In genomic region chr8:91312342-91312741, GRCm38 (mm10) we compare ENCODE assay signal across 8 mouse cellular contexts. TPM values are rescaled to one million over a fixed set of nuclear protein-coding genes. Genes with fewer than 3 reads are reported as not detected.
DNase-seq lines count a peak whose midpoint lies in the region; ATAC-seq lines count a peak whose summit lies in the region.

No protein-coding gene starts in this region.

- peaks cover 15% of the 10 kb centered on the region; the same call in 1 of the 2 replicates for H3K4me1 ChIP-seq in neural tube, embryonic 11.5 days (ENCODE audit: control insufficient read depth, insufficient read depth, low read length)
- H3K4me1 ChIP-seq in forebrain, embryonic 14.5 days (ENCODE audit: control insufficient read depth, insufficient read depth, low read length): peaks cover 17% of the 10 kb centered on the region
- peaks cover 36% of the 10 kb centered on the region for H3K4me1 ChIP-seq in liver, embryonic 13.5 days (replicated peaks)
- H3K4me1 ChIP-seq in stomach, embryonic 16.5 days (ENCODE audit: control insufficient read depth, insufficient read depth, low read length): peaks cover 11% of the 10 kb centered on the region

- DNase-seq in neural tube, embryonic 11.5 days (ENCODE audit: low spot score): no peak
- no peak for DNase-seq in neural tube, embryonic 10.5 days (ENCODE audit: extremely low spot score, low spot score)
- DNase-seq in forebrain, embryonic 14.5 days (ENCODE audit: low spot score): no peak
- no peak for DNase-seq in liver, embryonic 13.5 days
- no peak for DNase-seq in adrenal gland, postnatal 4 days (ENCODE audit: low spot score in 2 of 2)
- DNase-seq in thymus, adult 18-20 months: no peak
- DNase-seq in B cell, adult 2 months: no peak

- H3K27me3 ChIP-seq in neural tube, embryonic 11.5 days (ENCODE audit: control insufficient read depth, insufficient read depth, low read length): no peaks in the 10 kb centered on the region
- no peaks in the 10 kb centered on the region for H3K27me3 ChIP-seq in forebrain, embryonic 14.5 days (replicated peaks; ENCODE audit: control insufficient read depth, insufficient read depth, low read length)
- no peaks in the 10 kb centered on the region for H3K27me3 ChIP-seq in liver, embryonic 13.5 days
- no peaks in the 10 kb centered on the region for H3K27me3 ChIP-seq in stomach, embryonic 16.5 days (ENCODE audit: control insufficient read depth, insufficient read depth, low read length)

- peak overlapping the region; percentile 60 for H3K9ac ChIP-seq in neural tube, embryonic 11.5 days (ENCODE audit: low read length)
- H3K9ac ChIP-seq in forebrain, embryonic 14.5 days (ENCODE audit: low read length): peak overlapping the region; percentile 71
- peak overlapping the region; percentile 85 for H3K9ac ChIP-seq in liver, embryonic 13.5 days
- peak overlapping the region; percentile 79 for H3K9ac ChIP-seq in stomach, embryonic 16.5 days (ENCODE audit: low read length)

- peak overlapping the region; percentile 63 for H3K4me3 ChIP-seq in neural tube, embryonic 11.5 days (ENCODE audit: low read depth, low read length)
- H3K4me3 ChIP-seq in forebrain, embryonic 14.5 days (ENCODE audit: low read depth, low read length): peak overlapping the region; percentile 58
- H3K4me3 ChIP-seq in liver, embryonic 13.5 days (replicated peaks): peak overlapping the region; percentile 80
- peak overlapping the region; percentile 68 for H3K4me3 ChIP-seq in stomach, embryonic 16.5 days (replicated peaks; ENCODE audit: low read length)

- no peak overlapping the region for H3K27ac ChIP-seq in neural tube, embryonic 11.5 days (ENCODE audit: low read depth, low read length)
- H3K27ac ChIP-seq in forebrain, embryonic 14.5 days (ENCODE audit: low read depth, low read length): no peak overlapping the region
- H3K27ac ChIP-seq in liver, embryonic 13.5 days: peak overlapping the region; percentile 32; the same call in 1 of the 2 replicates
- H3K27ac ChIP-seq in stomach, embryonic 16.5 days (ENCODE audit: low read length): no peak overlapping the region

- H3K4me2 ChIP-seq in neural tube, embryonic 11.5 days (ENCODE audit: low read depth): peak overlapping the region; percentile 75
- peak overlapping the region; percentile 75 for H3K4me2 ChIP-seq in forebrain, embryonic 14.5 days (ENCODE audit: low read length)
- peak overlapping the region; percentile 82 for H3K4me2 ChIP-seq in liver, embryonic 13.5 days
- H3K4me2 ChIP-seq in stomach, embryonic 16.5 days (ENCODE audit: low read depth, low read length): peak overlapping the region; percentile 62

- WGBS in neural tube, embryonic 11.5 days: 83% methylated on average over 2 of the region's 2 CpGs
- WGBS in forebrain, embryonic 14.5 days: 83% methylated on average over 2 of the region's 2 CpGs
- WGBS in liver, embryonic 13.5 days (ENCODE audit: insufficient replicate concordance): 34% methylated on average over 2 of the region's 2 CpGs
- WGBS in stomach, embryonic 16.5 days: 70% methylated on average over 2 of the region's 2 CpGs

- no peaks in the 10 kb centered on the region for H3K9me3 ChIP-seq in neural tube, embryonic 11.5 days (ENCODE audit: control insufficient read depth, low read length)
- H3K9me3 ChIP-seq in forebrain, embryonic 14.5 days (replicated peaks; ENCODE audit: control insufficient read depth, low read length): no peaks in the 10 kb centered on the region
- H3K9me3 ChIP-seq in liver, embryonic 13.5 days (replicated peaks): no peaks in the 10 kb centered on the region
- H3K9me3 ChIP-seq in stomach, embryonic 16.5 days (replicated peaks; ENCODE audit: control insufficient read depth, low read length): no peaks in the 10 kb centered on the region

- H3K36me3 ChIP-seq in neural tube, embryonic 11.5 days (ENCODE audit: control insufficient read depth, insufficient read depth, low read length): no peaks in the 10 kb centered on the region
- H3K36me3 ChIP-seq in forebrain, embryonic 14.5 days (ENCODE audit: control insufficient read depth, insufficient read depth, low read length): 0 out of 2 replicates have a peak, but pooled peaks cover 3% of the 10 kb centered on the region
- H3K36me3 ChIP-seq in liver, embryonic 13.5 days: no peaks in the 10 kb centered on the region
- H3K36me3 ChIP-seq in stomach, embryonic 16.5 days (ENCODE audit: control insufficient read depth, insufficient read depth, low read length): no peaks in the 10 kb centered on the region

- ATAC-seq in neural tube, embryonic 11.5 days (ENCODE audit: insufficient read depth, low FRiP score, low TSS enrichment): no peak
- no peak for ATAC-seq in forebrain, embryonic 14.5 days
- no peak for ATAC-seq in liver, embryonic 13.5 days (ENCODE audit: low read depth)
- ATAC-seq in stomach, embryonic 16.5 days (ENCODE audit: insufficient read depth, low FRiP score): no peak

RNA-seq across cellular contexts. Expression of gene Rpgrip1l, which starts 0.7 kb away (rescaled TPM):
- polyA plus RNA-seq in neural tube, embryonic 11.5 days (2014; fragmentation: Nextera tagmentation; extraction: Ambion mirVana): 13.6 and 14.5 TPM in 2 replicates
- polyA plus RNA-seq in forebrain, embryonic 14.5 days (2014; fragmentation: Nextera tagmentation; extraction: Ambion mirVana): 14.7 and 16.1 TPM in 2 replicates
- 4.2 and 4.8 TPM in 2 replicates for polyA plus RNA-seq in liver, embryonic 13.5 days (2015; fragmentation: Nextera tagmentation; extraction: Ambion mirVana)
- polyA plus RNA-seq in stomach, embryonic 16.5 days (2015; fragmentation: Nextera tagmentation; extraction: Ambion mirVana): 5.9 and 10.8 TPM in 2 replicates
- 1 to 10 TPM; 6.0 to 8.6 TPM for total RNA-seq in adrenal gland, postnatal 4 days (2021)

RNA-seq across cellular contexts. Expression of gene Fto, which starts 1.0 kb away (rescaled TPM):
- polyA plus RNA-seq in neural tube, embryonic 11.5 days (2014; fragmentation: Nextera tagmentation; extraction: Ambion mirVana): 113 and 117 TPM in 2 replicates
- 103 and 111 TPM in 2 replicates for polyA plus RNA-seq in forebrain, embryonic 14.5 days (2014; fragmentation: Nextera tagmentation; extraction: Ambion mirVana)
- 16.4 and 20.8 TPM in 2 replicates for polyA plus RNA-seq in liver, embryonic 13.5 days (2015; fragmentation: Nextera tagmentation; extraction: Ambion mirVana)
- 73.4 and 74.2 TPM in 2 replicates for polyA plus RNA-seq in stomach, embryonic 16.5 days (2015; fragmentation: Nextera tagmentation; extraction: Ambion mirVana)
- total RNA-seq in adrenal gland, postnatal 4 days (2021): 10 to 100 TPM; 95.4 to 98.1 TPM
